Mouse (Mus musculus) c-Kit-negative CD71-positive TER-119-positive erythroid progenitor cells, embryonic 14.5 days (primary cell): ENCODE measurements around the gene Mical3.

Experiments used
- DNase-seq: peaks from one replicate; pipeline ENCODE4 v3.0.0-alpha.2; 2013; ENCODE audit warnings: low read depth, low spot score

The Mical3 gene

GRCm38 (mm10) chr6:120965814-120966213 lies 165.0 kb downstream of the Mical3 start:
- no peak for DNase-seq

DNA sequence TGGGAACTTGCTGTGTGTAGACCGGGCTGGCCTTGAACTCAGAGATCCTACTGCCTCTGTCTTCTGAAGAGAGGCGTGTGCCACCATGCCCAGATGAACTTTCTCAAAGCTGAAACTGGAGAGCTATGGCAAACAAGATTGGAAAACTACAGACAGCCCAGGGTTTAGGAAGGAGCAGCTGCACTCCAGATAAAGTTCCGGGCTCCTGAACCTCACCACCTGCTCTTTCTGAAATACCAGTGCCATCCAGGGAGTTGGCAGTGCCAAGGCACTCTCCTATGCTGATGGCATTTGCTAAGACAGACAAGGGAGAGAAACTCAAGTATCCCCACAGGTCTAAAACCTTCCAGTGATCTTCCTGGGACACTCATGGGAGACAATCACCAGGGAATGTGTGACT lies 166.6 kb downstream of the Mical3 start:
- DNase-seq: no peak

- no peak for DNase-seq
Measured at GRCm38 (mm10) chr6:120960338-120961030, 170.3 kb downstream of the Mical3 start.

DNA sequence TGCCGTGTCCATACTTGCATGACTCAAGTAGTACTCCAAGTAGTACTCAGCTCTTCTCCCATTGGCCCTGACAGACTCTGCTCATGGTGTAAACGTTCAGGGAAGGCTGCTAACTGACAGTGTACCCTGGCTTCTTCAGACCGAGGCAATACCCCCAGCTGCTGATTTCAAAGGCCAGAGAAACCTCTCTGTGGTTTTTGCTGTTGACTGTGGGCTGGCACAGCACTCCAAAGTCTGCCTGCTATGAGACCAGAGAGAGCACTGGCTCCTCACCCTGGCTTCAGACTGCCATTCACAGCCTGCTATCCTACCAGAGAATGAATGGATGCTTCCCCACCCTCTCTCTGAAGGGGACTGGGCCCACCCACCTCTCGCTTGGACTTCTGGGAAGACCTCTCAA lies 173.5 kb downstream of the Mical3 start:
- DNase-seq: no peak

GRCm38 (mm10) chr6:120956259-120957161 lies 174.3 kb downstream of the Mical3 start:
- DNase-seq: peak; percentile 56

GRCm38 (mm10) chr6:120955215-120955614 lies 175.6 kb downstream of the Mical3 start:
- DNase-seq: no peak

GRCm38 (mm10) chr6:120954241-120954640 lies 176.6 kb downstream of the Mical3 start:
- DNase-seq: no peak

GRCm38 (mm10) chr6:120952475-120952874 lies 178.3 kb downstream of the Mical3 start:
- DNase-seq: no peak

DNA sequence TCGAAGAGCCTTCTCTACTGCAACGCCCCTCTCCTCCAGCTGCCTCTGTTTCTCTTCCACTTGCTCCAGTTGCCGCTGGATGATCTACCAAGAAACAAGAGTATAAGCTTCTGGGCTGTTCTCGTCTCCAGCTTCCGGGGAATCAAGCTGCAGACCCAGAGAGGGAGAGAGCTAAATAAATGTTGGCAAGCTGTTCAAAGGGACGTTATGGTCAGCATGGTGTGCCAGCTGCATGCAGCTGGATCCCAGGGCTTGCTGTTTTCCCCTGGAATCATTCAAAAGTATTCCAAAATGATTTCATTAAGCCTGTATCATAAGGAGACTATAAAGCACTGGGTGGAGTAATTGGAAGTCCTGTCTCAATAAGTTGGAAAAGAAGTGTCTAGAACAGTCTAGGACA lies 179.5 kb downstream of the Mical3 start:
- DNase-seq: no peak

- no peak for DNase-seq
Measured at GRCm38 (mm10) chr6:120945510-120945909, 185.3 kb downstream of the Mical3 start.

DNA sequence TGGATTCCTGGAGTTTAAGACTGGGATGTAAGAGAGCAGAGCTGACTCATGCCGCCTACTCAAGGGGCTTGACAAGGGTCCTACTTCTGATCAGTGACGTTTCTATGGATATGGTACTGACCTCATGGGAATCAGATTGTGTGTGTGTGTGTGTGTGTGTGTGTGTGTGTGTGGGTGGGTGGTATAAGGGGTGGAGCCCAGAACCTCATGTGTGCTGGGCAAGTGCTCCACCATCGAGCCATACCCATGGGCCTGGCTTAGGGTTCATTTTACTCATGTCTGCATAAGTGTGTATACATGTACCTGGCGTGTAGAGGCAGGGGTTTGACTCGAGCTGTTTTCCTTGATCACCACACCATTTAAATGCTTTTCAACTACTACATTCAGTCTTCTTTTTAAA lies 186.8 kb downstream of the Mical3 start:
- no peak for DNase-seq

GRCm38 (mm10) chr6:120943551-120943950 lies 187.2 kb downstream of the Mical3 start:
- no peak for DNase-seq

GRCm38 (mm10) chr6:120943079-120943478 lies 187.7 kb downstream of the Mical3 start:
- DNase-seq: no peak

DNA sequence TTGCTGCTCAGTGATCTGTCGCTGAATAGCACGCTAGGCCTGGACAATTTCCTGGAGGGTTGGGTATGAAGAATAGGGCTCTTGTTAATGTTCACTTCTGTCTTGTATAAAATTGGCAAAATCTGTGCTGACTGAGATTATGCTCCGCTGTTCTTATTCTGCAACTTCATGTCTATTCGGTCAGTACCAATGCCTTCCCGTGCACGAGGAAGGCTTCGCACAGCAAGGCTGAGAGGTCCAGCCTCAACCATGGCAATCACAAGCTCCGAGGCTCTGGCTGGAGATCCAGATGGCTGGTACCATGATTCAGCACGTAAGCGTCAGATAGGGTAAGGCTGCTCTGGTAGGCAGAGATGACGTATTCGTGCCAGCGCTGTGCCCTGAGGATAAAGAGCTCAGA lies 189.2 kb downstream of the Mical3 start:
- no peak for DNase-seq

DNA sequence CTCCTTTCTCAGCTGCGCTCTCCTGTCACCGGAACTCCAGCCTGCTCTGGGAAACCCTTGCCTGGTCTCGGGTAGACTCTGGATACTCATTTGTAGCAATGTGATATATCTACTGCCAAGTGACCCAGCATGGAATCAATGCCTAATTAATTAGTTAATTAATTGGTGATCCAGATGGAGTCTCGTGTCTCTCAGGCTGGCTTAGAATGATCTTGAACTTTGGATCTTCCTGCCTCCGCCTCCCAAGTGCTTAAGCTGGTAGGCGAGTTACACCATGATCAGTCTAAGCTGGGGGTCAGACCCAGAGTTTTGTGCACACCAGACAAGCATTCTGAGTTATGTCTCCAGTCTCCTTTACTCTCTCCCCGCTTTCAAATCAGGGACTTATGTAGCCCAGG lies 189.7 kb downstream of the Mical3 start:
- DNase-seq: no peak

GRCm38 (mm10) chr6:120940446-120941083 lies 190.2 kb downstream of the Mical3 start:
- no peak for DNase-seq

GRCm38 (mm10) chr6:120939783-120940182 lies 191.0 kb downstream of the Mical3 start:
- DNase-seq: no peak

DNA sequence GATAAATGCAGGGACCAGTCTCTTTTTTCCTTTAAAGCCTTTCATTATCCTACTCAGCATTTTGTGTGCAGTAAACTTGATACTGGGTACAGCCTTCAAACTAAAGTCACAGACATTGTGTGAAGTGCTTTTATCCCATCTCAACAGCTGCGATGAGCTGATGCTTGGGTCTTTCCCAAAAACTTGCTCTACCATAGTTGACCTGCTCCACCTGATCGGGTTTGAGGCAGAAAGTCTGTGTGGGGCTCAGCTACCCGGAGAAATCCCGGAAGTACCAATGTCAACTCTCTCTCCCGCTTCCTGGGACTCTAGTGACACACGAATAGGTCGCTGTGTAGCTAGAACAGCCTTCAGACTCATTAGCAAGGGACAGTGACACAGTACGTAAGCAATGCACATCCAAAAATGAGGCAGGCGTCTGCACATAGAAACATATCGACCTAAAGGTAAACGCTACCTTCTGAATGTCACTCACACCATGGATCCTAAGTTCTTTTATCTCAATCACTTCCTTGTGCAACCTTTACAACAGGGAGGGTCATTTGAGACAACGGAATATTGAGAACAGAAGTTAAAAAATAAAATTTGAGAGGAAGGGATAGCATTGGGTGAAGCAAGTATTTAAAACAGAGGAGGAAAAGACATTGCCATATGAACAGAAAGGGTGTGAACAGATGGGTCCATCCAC lies 191.9 kb downstream of the Mical3 start:
- no peak for DNase-seq

- DNase-seq: no peak
Measured at GRCm38 (mm10) chr6:120937999-120938608, 192.7 kb downstream of the Mical3 start.

DNA sequence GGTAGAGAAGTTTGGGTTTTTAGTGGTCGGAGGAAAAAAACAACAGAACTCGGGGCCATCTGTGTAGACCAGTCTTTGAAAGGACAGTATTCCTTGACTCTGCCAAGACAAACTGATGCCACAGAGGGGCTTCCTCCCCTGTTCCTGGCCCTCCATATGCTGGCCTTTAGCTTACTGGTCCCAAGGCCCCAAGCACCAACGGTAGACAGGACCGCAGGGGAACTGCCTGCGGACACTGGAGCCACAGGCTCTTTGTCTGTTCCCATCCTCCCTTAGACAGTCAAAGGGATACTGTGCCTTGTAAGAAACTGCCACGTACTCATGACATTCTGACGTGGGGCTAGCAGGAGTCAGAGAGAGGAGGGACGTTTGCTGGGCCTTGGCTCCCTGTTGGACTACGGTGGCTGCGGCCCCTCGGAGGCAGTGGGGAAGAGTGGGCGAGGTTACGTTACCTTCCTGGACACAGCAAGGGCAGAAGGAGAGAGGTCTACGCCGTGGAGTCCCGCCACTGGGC lies 193.6 kb downstream of the Mical3 start:
- DNase-seq: no peak

DNA sequence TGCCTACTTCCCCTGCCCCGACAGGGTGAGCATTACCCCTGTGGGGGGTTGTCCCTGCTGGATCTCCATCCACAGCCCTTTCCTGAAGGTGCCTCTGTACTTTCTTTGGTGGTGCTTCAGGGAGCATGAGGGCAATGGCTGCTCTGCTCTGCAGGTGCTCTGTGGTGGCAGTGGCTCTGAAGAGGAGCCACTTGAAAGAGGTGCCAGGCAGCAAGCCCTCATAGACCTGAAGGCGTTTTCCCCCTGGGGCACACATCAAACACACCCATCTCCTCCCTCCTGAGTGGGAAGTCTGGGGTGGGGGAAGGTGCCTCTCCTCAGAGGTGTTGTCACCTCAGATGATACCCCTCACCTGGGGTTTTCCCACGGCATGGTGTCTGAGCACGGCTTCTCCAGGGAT lies 196.6 kb downstream of the Mical3 start:
- no peak for DNase-seq
